Mouse (Mus musculus) erythroblast, adult 5-6 weeks (primary cell): Measurements from ENCODE around the gene Gpx8. TPM values are rescaled to one million over a fixed set of nuclear protein-coding genes. Genes with fewer than 3 reads are reported as not detected.

Experiments used
- total RNA-seq, 2 experiments: library from RNA; stranded (forward) in 1 of 2; stranded (reverse) in 1 of 2; fragments of 150-400 nt in 1 of 2; fragments of 200-764, 138-1000 nt in 1 of 2; gene quantifications; 2 replicates each; pipeline versions ENCODE4 v1.2.3 to v1.2.4; 2015 to 2017; ENCODE audit warnings: low replicate concordance in 2 of 2

Gene Gpx8
- total RNA-seq, 2 experiments from 2014 or later, result not detected

Other genes with a start within 250 kb of the Gpx8 start
- 89.2 and 96.3 TPM in 2 replicates for gene Plpp1, start 245.6 kb downstream of the Gpx8 start, total RNA-seq (2015; ENCODE audit: low replicate concordance)
- gene Plpp1, start 245.6 kb downstream of the Gpx8 start, total RNA-seq (2017; ENCODE audit: low replicate concordance), result 68.1 and 85.5 TPM in 2 replicates
- gene Mtrex, start 119.0 kb downstream of the Gpx8 start, total RNA-seq (2015; ENCODE audit: low replicate concordance), result 34.9 and 56.7 TPM in 2 replicates
- gene Mtrex, start 119.0 kb downstream of the Gpx8 start, total RNA-seq (2017; ENCODE audit: low replicate concordance), result 33.9 and 51.3 TPM in 2 replicates
- 3.1 and 9.2 TPM in 2 replicates for gene Dhx29, start 119.0 kb downstream of the Gpx8 start, total RNA-seq (2015; ENCODE audit: low replicate concordance)
- 6.4 and 7.8 TPM in 2 replicates for gene Dhx29, start 119.0 kb downstream of the Gpx8 start, total RNA-seq (2017; ENCODE audit: low replicate concordance)
- gene Ccno, start 58.6 kb downstream of the Gpx8 start, total RNA-seq (2015; ENCODE audit: low replicate concordance), result 5.2 and 10.0 TPM in 2 replicates
- 2.0 TPM in 2 replicates for gene Ccno, start 58.6 kb downstream of the Gpx8 start, total RNA-seq (2017; ENCODE audit: low replicate concordance)
- not detected in 2 replicates for gene Mcidas, start 52.6 kb downstream of the Gpx8 start, total RNA-seq (2015; ENCODE audit: low replicate concordance)
- gene Mcidas, start 52.6 kb downstream of the Gpx8 start, total RNA-seq (2017; ENCODE audit: low replicate concordance), result not detected in 2 replicates
- not detected in 2 replicates for gene Cdc20b, start 11.3 kb downstream of the Gpx8 start, total RNA-seq (2015; ENCODE audit: low replicate concordance)
- gene Cdc20b, start 11.3 kb downstream of the Gpx8 start, total RNA-seq (2017; ENCODE audit: low replicate concordance), result not detected in 2 replicates
- not detected in 2 replicates for gene Gzma, start 54.6 kb upstream of the Gpx8 start, total RNA-seq (2015; ENCODE audit: low replicate concordance)
- 1.1 TPM in 1 of 2 replicates, not detected in the other for gene Gzma, start 54.6 kb upstream of the Gpx8 start, total RNA-seq (2017; ENCODE audit: low replicate concordance)
- 1.0 TPM in 1 of 2 replicates, not detected in the other for gene Esm1, start 163.2 kb upstream of the Gpx8 start, total RNA-seq (2015; ENCODE audit: low replicate concordance)
- 0.60 TPM in 1 of 2 replicates, not detected in the other for gene Esm1, start 163.2 kb upstream of the Gpx8 start, total RNA-seq (2017; ENCODE audit: low replicate concordance)
- gene Gzmk, start 179.5 kb upstream of the Gpx8 start, total RNA-seq (2015; ENCODE audit: low replicate concordance), result not detected in 2 replicates
- gene Gzmk, start 179.5 kb upstream of the Gpx8 start, total RNA-seq (2017; ENCODE audit: low replicate concordance), result not detected in 2 replicates
- gene BC067074, start 246.7 kb upstream of the Gpx8 start, total RNA-seq (2015; ENCODE audit: low replicate concordance), result not detected in 2 replicates
- gene BC067074, start 246.7 kb upstream of the Gpx8 start, total RNA-seq (2017; ENCODE audit: low replicate concordance), result not detected in 2 replicates